Mouse (Mus musculus): ENCODE measurements around the gene Mfsd7a. TPM values are rescaled to one million over a fixed set of nuclear protein-coding genes. Genes with fewer than 3 reads are reported as not detected.

Mfsd7a gene
- under 1 TPM; 0.08 to 0.77 TPM for polyA plus RNA-seq (2012; fragmentation: generic; extraction: Trizol)

GRCm38 (mm10) chr5:108448785-108449668, at the start of gene Mfsd7a:
Gene Mfsd7a, minus strand, starts transcription at chr5:108448891.

GRCm38 (mm10) chr5:108461082-108462065, 12.7 kb upstream of the Mfsd7a start, which contains the start of gene Pcgf3:
Gene Pcgf3, plus strand, starts transcription at chr5:108461232.

GRCm38 (mm10) chr5:108433804-108434587, 14.7 kb downstream of the Mfsd7a start, which contains the start of gene Atp5k:
Gene Atp5k, minus strand, starts transcription at chr5:108434448.

Other genes with a start within 250 kb of the Mfsd7a start
- gene Dr1, start 180.0 kb downstream of the Mfsd7a start, polyA plus RNA-seq (2012; fragmentation: generic; extraction: Trizol): 1 to 10 TPM in 1 of 2 experiments, under 1 TPM in 1; 0.94 to 4.4 TPM
- gene Pigg, start 136.3 kb downstream of the Mfsd7a start, polyA plus RNA-seq (2012; fragmentation: generic; extraction: Trizol): 1 to 10 TPM in 1 of 2 experiments, under 1 TPM in 1; 0.21 to 1.9 TPM
- under 1 TPM; 0.01 to 0.06 TPM for gene Gm42517, start 81.0 kb downstream of the Mfsd7a start, polyA plus RNA-seq (2012; fragmentation: generic; extraction: Trizol)
- under 1 TPM in 1 of 2 experiments, not detected in 1; 0.02 TPM for gene Pde6b, start 60.5 kb downstream of the Mfsd7a start, polyA plus RNA-seq (2012; fragmentation: generic; extraction: Trizol)
- 1,000 to 10,000 TPM in 1 of 2 experiments, 100 to 1,000 TPM in 1; 937 to 1,235 TPM for gene Atp5k, start 14.4 kb downstream of the Mfsd7a start, polyA plus RNA-seq (2012; fragmentation: generic; extraction: Trizol)
- 1 to 10 TPM; 1.7 to 7.6 TPM for gene Pcgf3, start 12.3 kb upstream of the Mfsd7a start, polyA plus RNA-seq (2012; fragmentation: generic; extraction: Trizol)
- gene Cplx1, start 101.1 kb upstream of the Mfsd7a start, polyA plus RNA-seq (2012; fragmentation: generic; extraction: Trizol): under 1 TPM in 1 of 2 experiments, not detected in 1; 0.02 TPM
- 10 to 100 TPM; 19.5 to 43.3 TPM for gene Gak, start 180.9 kb upstream of the Mfsd7a start, polyA plus RNA-seq (2012; fragmentation: generic; extraction: Trizol)
- 10 to 100 TPM in 1 of 2 experiments, 1 to 10 TPM in 1; 5.8 to 32.3 TPM for gene Tmem175, start 180.9 kb upstream of the Mfsd7a start, polyA plus RNA-seq (2012; fragmentation: generic; extraction: Trizol)
- gene Idua, start 211.4 kb upstream of the Mfsd7a start, polyA plus RNA-seq (2012; fragmentation: generic; extraction: Trizol): 1 to 10 TPM in 1 of 2 experiments, under 1 TPM in 1; 0.69 to 6.2 TPM
- 1 to 10 TPM in 1 of 2 experiments, under 1 TPM in 1; 0.55 to 4.4 TPM for gene Dgkq, start 220.8 kb upstream of the Mfsd7a start, polyA plus RNA-seq (2012; fragmentation: generic; extraction: Trizol)
- under 1 TPM; 0.04 to 0.14 TPM for gene Slc26a1, start 226.7 kb upstream of the Mfsd7a start, polyA plus RNA-seq (2012; fragmentation: generic; extraction: Trizol)
- 10 to 100 TPM; 11.3 to 58.4 TPM for gene Fgfrl1, start 243.5 kb upstream of the Mfsd7a start, polyA plus RNA-seq (2012; fragmentation: generic; extraction: Trizol)